Mouse (Mus musculus) hematopoietic stem cell, adult 5-6 weeks (primary cell): ENCODE measurements around the gene Jam2. TPM values are rescaled to one million over a fixed set of nuclear protein-coding genes. Genes with fewer than 3 reads are reported as not detected.

Experiments used
- ATAC-seq, 2 experiments: fragments of 125-278 bp in 1 of 2; replicated peaks in 1 of 2; 2 replicates each; pipeline ENCODE4 v1.8.0; 2016 to 2017; ENCODE audit warnings: inconsistent platforms in 2 of 2, mild to moderate bottlenecking in 2 of 2, moderate number of reproducible peaks in 2 of 2, low read depth in 1 of 2, moderate TSS enrichment in 1 of 2; ENCODE audit not compliant: low FRiP score in 2 of 2, poor library complexity in 2 of 2, severe bottlenecking in 2 of 2, insufficient read depth in 1 of 2, low TSS enrichment in 1 of 2
- total RNA-seq: library from RNA; stranded (forward); fragments of 172-1452, 232-1000 nt; gene quantifications from 2 replicates; pipeline ENCODE4 v1.2.3, GENCODE M21; 2017

The Jam2 gene
- total RNA-seq, 1 experiment from 2014 or later, result 4.6 TPM

DNA sequence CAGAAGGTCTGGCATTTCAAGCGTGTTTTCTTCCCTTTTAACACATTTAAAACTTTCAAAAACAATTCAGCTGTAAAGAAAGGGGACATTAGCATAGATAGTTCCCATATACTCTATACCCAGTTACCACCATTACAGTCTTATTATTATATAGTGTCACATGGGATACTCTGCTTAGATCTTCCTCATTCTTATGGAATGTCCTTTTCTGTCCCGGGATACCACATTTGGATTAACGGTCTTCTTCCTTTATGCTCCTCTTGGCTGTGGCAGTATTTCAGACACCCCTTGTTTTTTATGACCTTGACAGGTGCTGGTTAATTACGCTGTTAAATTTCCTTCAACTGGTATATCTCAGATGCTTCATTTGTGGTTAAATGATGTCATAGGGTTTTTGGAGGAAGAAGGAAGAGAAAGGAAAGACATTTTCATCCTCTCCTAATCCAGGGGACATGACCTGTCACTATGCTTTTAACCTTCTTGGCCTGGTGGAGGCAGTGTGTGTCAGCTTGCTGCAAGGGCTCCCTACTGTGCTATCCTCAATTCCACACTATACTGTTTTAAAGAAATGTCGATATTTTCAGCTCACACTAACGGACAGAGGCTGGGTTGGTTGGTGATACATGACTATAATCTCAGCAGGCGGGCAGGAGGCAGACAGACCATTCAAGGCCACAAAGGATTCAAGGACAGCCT, 2.3 kb downstream of the Jam2 start:
- peak; percentile 30 to 46; a peak in 2 of 4 replicates for ATAC-seq

DNA sequence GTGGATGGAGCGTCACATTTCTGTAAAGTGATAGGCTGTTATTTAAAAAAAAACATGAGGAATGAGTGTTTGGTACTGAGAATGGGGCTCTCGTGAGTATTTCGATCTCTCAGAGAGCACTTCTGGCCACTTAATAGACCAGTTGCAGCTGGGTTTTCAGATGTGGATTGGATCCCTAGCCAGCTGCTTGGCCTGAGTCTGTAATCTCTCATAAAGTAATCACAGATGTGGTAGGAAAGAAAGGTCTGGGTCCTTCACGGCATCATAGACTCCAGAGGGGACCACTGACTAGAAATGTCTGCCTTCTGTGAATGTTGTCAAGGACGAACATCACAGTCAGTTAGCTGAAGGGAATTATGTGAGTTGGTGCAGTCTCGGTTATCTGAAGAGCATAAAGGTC, 4.5 kb downstream of the Jam2 start:
- no peak for ATAC-seq

DNA sequence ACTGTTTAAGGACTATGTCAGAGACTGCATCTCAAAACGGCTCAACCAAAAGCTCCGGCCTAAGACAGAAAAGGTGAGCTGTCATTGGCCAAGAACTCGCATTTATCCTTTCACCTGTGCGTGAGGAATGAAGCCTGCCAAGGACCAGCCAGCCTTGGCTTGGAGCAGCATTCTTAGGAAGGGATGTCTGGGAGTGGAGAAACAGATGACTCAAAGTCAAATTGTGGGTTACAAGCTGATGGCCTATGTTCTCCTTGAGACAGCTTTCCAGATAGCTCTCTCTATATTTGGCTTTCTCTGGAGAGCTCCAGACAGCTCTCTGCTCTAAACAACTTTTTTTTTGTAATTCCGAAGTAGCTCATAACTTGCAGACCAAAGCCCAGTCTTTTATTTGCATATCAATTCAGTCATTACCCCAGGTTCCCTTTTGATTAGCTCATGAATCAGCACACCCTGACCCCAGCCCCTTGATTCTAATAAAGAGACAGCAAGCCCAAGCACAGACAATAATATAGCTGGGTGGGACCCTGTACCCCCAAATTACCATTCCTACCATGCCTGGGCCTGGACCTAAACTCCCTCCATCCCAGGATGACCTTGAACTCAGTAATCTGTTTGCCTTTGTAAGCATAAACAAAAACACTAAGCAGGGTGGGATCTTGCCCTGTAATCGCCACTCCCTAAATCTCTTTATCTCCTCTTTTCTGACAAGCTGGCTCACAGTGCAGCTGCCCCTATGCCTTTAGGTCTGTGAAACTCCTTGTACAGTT, 5.1 kb downstream of the Jam2 start:
- no peak for ATAC-seq

DNA sequence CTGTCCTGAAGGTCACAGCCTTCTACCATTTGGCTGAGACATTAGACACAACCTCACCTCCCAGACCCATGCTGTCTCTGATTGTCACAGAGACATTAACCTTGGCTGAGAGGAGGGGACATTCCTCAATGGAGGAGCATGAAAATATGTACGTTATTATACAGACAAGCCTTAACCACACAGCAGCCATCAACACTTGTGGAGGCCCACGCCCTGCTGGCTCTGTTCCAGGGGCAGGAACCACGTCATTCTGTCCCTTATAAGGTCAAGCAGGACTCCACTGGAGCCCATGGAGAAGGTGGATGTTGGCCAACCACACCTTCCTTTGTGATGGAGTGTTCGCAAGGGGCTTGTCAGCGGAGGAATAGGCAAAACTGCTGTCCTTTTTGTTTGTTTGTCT, 5.8 kb downstream of the Jam2 start:
- ATAC-seq, result no peak

DNA sequence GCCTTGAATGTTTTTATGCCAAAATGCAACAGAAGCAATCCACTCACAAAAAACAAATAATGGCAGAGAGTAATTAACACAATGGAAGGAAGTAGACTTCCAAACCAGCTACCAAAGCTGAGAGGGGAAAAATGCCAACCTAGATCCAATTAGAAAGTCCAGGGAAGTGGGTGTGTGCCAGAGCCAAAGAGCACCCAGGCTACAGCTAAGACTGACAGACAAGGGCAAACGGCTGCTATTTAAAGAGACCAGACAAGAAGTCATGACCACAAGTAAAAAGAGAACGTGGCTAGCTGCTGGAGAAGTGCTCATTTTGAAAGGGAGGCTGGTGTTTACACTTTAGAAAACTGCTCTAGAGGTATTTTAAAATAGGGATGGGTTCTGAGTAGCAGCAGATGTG, 9.4 kb downstream of the Jam2 start:
- ATAC-seq, result peak in 1 of 2 experiments; percentile 58; a peak in 3 of 4 replicates

DNA sequence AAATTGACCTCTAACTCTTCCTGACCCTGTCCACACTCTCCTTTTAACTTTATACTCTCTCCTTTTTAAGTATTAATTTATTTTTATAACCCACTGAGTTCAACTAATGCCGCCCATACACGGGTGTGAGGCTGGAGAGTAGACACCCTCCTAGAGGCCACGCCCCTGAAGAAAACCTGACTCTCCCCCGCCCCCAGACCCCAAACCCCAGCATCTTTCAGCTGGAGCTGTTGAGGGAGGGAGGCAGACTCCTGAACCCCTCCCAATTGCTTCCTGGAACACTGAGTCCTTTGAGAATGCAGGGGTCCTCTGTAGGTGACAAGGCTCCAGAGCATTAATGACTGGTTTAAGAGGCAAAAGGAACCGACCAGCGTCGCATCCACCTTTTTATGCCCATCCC, 11.0 kb downstream of the Jam2 start:
- ATAC-seq, result no peak

DNA sequence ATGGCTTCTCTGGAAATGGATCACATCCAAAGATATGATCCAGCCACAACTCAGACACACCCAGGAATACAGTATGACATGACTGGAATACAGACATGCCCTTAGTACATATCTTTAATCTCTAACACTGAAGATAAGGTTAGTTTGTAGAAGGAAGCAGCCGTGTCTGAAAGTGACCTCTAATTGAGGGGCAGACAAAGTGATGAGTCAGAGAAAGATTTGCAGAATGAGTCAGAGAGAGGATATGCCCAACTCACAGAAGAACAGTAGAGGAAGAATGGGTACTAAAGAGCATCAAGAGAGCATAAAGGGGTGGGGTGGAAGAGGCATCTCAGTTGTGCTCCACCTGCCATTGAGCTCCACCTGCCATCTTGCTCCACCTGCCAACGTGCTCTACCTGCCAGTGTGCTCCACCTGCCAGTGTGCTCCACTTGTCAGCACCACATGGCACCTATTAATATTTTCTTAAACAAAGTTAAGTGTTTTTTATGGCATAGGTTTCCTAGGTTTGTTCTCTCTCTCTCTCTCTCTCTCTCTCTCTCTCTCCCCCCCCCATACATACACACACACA, 16.8 kb downstream of the Jam2 start:
- ATAC-seq, result no peak

DNA sequence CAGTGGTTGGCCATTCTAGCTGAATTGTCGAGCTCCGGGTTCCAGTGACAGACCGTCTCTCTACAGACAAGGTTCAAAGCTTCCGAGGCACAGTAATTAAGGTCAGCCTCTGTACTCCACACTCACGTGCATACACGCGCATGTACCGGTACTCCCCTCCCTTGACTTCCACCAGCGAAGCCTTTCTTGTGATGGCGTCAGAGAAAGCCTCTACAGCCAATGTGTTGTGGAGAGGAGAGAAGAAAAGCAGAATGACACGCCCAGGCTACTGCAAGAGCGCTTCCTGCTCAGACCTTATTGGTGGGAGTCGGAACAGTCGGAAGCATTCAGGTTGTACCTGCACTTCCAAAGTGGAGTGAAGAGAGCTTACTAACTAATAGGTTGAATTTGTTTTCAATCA, 19.5 kb downstream of the Jam2 start:
- no peak for ATAC-seq

DNA sequence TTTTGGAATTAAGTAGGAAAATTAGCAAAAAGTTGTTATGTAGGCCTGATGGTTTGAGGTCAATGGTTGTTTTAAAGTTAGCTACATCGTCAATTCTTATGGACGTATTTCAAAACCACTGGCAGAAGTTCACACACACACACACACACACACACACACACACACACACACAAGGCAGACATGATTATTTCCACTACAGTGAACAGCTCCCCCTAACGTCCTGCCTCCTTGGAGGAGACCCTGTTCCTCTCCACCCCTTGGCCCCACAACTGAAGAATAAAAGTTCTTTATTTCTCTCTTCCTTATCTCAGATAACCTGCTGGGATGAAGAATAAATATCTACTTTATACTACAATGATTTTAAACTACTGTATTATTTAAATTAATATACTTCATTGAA, 21.4 kb downstream of the Jam2 start:
- ATAC-seq, result no peak

DNA sequence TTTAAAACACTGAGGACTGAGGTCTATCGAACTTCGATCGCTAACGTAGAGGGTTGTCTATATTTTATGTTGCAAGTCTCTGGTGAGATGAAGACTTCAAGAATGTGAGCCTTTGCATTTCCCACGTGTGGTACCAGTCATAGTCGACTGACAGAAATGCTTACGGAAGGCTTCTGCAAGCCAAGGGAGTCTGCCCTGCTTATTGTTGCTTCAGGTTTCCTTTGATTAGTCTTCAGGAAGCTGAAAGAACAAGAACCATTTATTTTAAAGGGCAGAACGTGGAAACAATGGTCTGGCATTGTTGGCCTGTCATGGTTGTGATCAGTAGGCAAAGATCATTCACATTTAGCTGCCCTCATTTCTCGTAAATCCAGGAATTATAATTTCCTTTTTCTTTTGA, 22.8 kb downstream of the Jam2 start:
- ATAC-seq, result no peak

DNA sequence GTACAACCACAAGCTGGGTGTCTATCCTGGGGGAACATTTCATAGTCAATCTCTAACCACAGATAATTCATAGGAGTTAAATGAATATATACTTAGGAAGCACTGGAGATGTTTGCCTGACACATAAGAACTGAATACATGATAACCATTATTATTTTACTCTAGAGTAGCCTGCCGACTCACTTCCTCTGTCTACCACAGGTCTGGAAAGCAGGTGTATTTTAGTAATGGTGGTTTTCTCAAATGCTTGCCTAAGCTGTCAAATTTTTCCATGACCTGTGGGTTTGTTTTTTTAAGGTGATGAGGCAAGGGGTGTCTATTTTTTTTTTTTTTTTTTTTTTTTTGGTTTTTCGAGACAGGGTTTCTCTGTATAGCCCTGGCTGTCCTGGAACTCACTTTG, 26.1 kb downstream of the Jam2 start:
- 0 out of 4 replicates have a peak, but pooled peaks have one; percentile 8 to 41 for ATAC-seq

DNA sequence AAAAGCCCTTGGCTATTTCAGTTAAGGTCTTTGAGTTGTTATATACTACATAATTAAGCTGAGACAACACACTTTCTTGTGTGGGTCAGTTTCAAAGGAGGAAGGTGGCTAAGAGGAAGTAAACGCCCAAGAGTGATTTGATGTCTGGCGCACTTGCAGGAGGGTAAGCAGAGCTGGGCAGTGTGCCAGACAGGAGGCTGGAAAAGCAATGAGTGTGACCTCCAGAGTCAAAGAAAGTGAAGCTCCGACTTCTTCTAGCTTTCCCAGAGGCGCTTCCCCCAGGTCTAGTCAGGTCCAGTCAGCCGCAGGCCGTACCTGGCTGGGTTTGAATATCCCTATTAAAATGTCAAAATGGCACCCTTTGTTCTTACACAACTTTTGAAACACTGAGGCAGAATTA, 28.3 kb downstream of the Jam2 start:
- peak; percentile 80 to 84 for ATAC-seq

DNA sequence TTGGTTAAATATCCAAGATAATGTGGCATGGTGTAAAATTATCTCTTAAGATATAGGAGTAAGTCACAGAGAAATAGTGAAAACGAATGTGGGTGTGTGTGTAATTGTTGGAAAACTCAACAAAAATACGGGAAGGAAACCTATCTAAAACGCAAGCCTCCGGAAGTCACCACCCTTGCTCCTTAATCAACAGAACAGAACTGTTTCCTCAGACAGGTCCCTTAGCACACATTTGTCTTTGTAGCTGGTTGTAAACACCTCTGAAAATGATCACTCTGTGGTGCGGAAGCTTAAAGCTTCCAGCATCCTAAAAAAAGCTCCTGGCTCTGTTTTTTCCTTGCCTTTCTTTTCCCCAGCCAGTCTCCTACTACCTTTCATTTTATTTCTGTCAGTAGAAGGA, 30.9 kb downstream of the Jam2 start:
- no peak for ATAC-seq

DNA sequence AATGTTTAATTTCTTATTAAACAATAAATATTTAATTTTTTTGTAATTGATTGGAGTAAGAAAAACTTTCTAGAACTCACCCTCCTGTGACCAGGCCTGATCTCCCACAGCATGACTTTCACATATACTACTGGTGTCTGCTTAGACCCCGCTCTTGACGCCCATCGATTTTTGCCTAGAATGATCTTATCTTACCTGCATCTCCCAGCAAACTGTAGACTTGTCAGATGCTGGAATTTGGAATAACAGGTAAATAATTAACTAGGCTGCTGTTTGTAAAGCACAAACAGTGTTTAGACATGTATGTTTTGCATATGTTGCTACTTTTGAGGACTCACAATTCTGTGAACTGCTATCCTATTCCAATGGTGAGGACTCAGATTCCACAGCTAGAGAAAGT, 32.3 kb downstream of the Jam2 start:
- no peak for ATAC-seq

DNA sequence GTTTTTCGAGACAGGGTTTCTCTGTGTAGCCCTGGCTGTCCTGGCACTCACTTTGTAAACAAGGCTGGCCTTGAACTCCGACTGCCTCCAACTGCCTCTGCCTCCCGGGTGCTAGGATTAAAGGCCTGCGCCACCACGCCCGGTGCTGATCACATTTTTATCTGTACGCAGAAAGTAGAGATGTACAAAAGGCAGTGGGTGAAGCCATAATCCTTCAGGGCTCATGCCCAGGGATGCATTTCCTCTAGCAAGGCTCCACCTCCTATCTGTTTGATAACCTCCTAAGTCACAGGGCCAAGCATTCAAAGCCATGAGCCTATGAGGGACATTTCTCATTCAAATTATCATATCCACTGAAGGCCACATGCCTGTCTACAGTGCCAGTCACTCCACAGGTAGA, 34.0 kb downstream of the Jam2 start:
- no peak for ATAC-seq

DNA sequence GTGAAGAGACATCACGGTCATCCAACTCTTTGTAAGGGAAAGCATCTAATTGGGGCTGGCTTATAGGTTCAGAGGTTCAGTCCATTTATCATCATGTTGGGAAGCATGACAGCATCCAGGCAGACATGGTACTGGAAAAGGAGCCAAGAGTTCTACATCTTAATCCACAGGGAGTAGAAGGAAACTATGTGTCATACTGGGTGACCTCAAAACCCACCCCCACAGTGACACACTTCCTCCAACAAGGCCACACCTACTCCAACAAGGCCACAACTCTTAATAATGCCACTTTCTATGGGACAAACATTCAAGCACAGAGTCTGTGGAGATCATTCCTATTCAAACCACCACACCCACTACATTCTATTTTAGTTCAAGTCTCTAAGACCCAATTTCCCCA, 36.3 kb downstream of the Jam2 start:
- ATAC-seq, result no peak

DNA sequence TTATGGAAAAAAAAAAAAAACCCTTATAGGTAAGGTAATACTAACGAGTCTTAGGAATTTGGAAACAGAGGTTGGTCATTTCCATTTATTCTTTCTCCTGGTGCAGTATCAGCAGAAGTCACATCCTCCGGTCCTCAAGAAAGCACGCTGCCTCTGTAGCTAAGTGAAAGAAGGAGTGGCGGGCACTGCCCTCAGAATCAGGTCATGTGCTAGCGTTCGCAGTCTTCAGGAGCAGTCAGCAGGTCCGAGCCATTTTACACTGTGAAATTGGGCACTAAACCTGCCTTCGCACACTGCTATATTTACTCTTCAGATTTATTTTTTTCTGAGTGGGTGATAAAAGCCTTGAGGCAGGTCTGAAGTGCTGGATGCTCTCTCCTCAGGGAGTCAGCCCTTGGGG, 39.9 kb downstream of the Jam2 start:
- ATAC-seq, result 0 out of 4 replicates have a peak, but pooled peaks of 1 of the 2 experiments have one; percentile 12

DNA sequence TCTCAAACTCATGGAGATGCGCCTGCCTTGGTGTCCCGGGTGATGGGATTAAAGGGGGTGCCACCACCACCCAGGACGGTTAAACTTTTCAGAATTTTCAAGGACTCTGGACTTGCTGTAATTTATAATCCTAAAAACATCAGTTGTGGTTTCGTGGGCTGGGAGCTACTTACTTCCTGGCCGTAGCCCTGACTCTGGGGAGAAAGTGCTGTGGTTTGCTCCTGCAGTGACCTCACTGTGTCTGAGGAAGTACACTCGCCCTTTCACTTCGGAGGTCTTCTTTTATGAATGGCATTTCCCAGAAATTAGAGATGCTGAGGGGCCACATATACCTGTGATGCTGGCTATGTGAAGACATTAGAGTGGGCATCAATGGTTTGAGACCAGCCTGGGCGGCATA, 40.6 kb downstream of the Jam2 start:
- ATAC-seq, result peak; percentile 87
